Mouse (Mus musculus) small intestine, adult 2 months (tissue): Measurements from ENCODE around the gene Dhx33.

Experiments
- CTCF ChIP-seq: fragments of 200-500 bp; IDR thresholded peaks from 2 replicates; pipeline ENCODE4 v1.5.1; 2012; ENCODE audit warnings: low read depth, mild to moderate bottlenecking, control low read depth, inconsistent platforms, low read length, moderate library complexity, mixed read lengths; ENCODE audit not compliant: insufficient replicate concordance, insufficient read length; ENCODE audit errors: extremely low read depth
- POLR2A ChIP-seq: fragments of 200-500 bp; IDR thresholded peaks from 2 replicates; pipeline ENCODE4 v1.6.1; 2012; ENCODE audit warnings: low read depth, mild to moderate bottlenecking, control low read depth, inconsistent platforms, low read length, moderate library complexity

GRCm38 (mm10) chr11:70980751-70981510 lies 23.3 kb downstream of the Dhx33 start:
- TF ChIP-seq CTCF (no peak), POLR2A (no peak)
